Mouse (Mus musculus) liver, embryonic 11.5 days (tissue): ENCODE data around the gene Iqck. TPM values are rescaled to one million over a fixed set of nuclear protein-coding genes. Genes with fewer than 3 reads are reported as not detected.

Experiments
- ATAC-seq: fragments of 200-750 bp; cut with Nextera tagmentation; replicated peaks from 2 replicates; pipeline ENCODE4 v1.8.0; 2017; ENCODE audit warnings: moderate number of reproducible peaks, mild to moderate bottlenecking, moderate TSS enrichment, moderate library complexity; ENCODE audit not compliant: low FRiP score
- DNase-seq: peaks from one replicate; pipeline ENCODE4 v3.0.0-alpha.2; 2017; ENCODE audit warnings: low spot score
- H3K27ac ChIP-seq: fragments of 300-500 bp; sonication (generic); 2 replicates; pipeline ENCODE4 v1.5.1; 2014; ENCODE audit warnings: mild to moderate bottlenecking, low read depth, low read length, control low read depth
- H3K27me3 ChIP-seq: fragments of 300-500 bp; sonication (generic); replicated peaks from 2 replicates; pipeline ENCODE4 v1.6.1; 2014; ENCODE audit warnings: low read length, mixed read lengths; ENCODE audit not compliant: control insufficient read depth, insufficient read depth
- H3K36me3 ChIP-seq: fragments of 300-500 bp; sonication (generic); 2 replicates; pipeline ENCODE4 v1.6.1; 2014; ENCODE audit warnings: mild to moderate bottlenecking, low read length, moderate library complexity, mixed read lengths; ENCODE audit not compliant: control insufficient read depth, insufficient read depth
- H3K4me1 ChIP-seq: fragments of 300-500 bp; sonication (generic); replicated peaks from 2 replicates; pipeline ENCODE4 v1.6.1; 2014; ENCODE audit warnings: low read length, mixed read lengths; ENCODE audit not compliant: control insufficient read depth, insufficient read depth
- H3K4me2 ChIP-seq: fragments of 300-500 bp; sonication (generic); 2 replicates; pipeline ENCODE4 v1.6.1; 2014; ENCODE audit warnings: mild to moderate bottlenecking, control low read depth, moderate library complexity
- H3K4me3 ChIP-seq: fragments of 300-500 bp; sonication (generic); 2 replicates; pipeline ENCODE4 v1.5.1; 2014; ENCODE audit warnings: low read depth, low read length, control low read depth
- H3K9ac ChIP-seq: fragments of 300-500 bp; sonication (generic); 2 replicates; pipeline ENCODE4 v1.6.1; 2014; ENCODE audit warnings: low read depth, low read length, control low read depth
- H3K9me3 ChIP-seq: fragments of 300-500 bp; sonication (generic); 2 replicates; pipeline ENCODE4 v1.6.1; 2016; ENCODE audit warnings: low read length, inconsistent platforms, mixed read lengths; ENCODE audit not compliant: control insufficient read depth
- WGBS: fragments of 180-500 bp; shearing (Covaris S2); extraction: QIAGEN DNeasy Blood & Tissue Kit; methylation state at CpG from one replicate; pipeline ENCODE4 v1.1.7; 2014; 5-methylcytosine and 5-hydroxymethylcytosine counted together
- polyA plus RNA-seq: library from polyadenylated mRNA; unstranded; fragments of >200 nt; fragmentation: Nextera tagmentation; extraction: Ambion mirVana; gene quantifications from 2 replicates; pipeline ENCODE4 v1.2.1, GENCODE M21; 2014

The Iqck gene
- polyA plus RNA-seq, 1 experiment from 2014 or later: 1.6 TPM

- ATAC-seq (no peak), DNase-seq (no peak)
- Histone ChIP-seq H3K36me3 (0 out of 2 replicates have a peak, but pooled peaks cover 2% of the 10 kb centered on the region), H3K27ac (no peak overlapping the region), H3K9ac (no peak overlapping the region), H3K4me3 (no peak overlapping the region), H3K27me3 (no peaks in the 10 kb centered on the region), H3K9me3 (no peaks in the 10 kb centered on the region), H3K4me2 (no peak overlapping the region), H3K4me1 (no peaks in the 10 kb centered on the region)
- 72% methylated on average over 9 of the region's 9 CpGs for whole genome bisulfite sequencing
These were observed 124.2 kb downstream of the Iqck start for GRCm38 (mm10) chr7:118979708-118980107.

GRCm38 (mm10) chr7:118981346-118981745 is 125.8 kb downstream of the Iqck start:
- Histone ChIP-seq H3K4me1 (no peaks in the 10 kb centered on the region), H3K27ac (no peak overlapping the region), H3K4me2 (no peak overlapping the region), H3K4me3 (no peak overlapping the region), H3K27me3 (no peaks in the 10 kb centered on the region), H3K36me3 (0 out of 2 replicates have a peak, but pooled peaks cover 2% of the 10 kb centered on the region), H3K9me3 (no peaks in the 10 kb centered on the region), H3K9ac (no peak overlapping the region)
- WGBS: 61% methylated on average over 4 of the region's 4 CpGs
- DNase-seq (no peak), ATAC-seq (no peak)

- H3K27me3 ChIP-seq: no peaks in the 10 kb centered on the region
- H3K9ac ChIP-seq: no peak overlapping the region
- no peak overlapping the region for H3K4me2 ChIP-seq
- 0 out of 2 replicates have a peak, but pooled peaks cover 2% of the 10 kb centered on the region for H3K36me3 ChIP-seq
- H3K27ac ChIP-seq: no peak overlapping the region
- DNase-seq: no peak
- ATAC-seq: no peak
- no peaks in the 10 kb centered on the region for H3K9me3 ChIP-seq
- 85% methylated on average over 5 of the region's 5 CpGs for WGBS
- no peak overlapping the region for H3K4me3 ChIP-seq
- H3K4me1 ChIP-seq: no peaks in the 10 kb centered on the region
These were observed 126.3 kb downstream of the Iqck start for GRCm38 (mm10) chr7:118981831-118982230.

DNA sequence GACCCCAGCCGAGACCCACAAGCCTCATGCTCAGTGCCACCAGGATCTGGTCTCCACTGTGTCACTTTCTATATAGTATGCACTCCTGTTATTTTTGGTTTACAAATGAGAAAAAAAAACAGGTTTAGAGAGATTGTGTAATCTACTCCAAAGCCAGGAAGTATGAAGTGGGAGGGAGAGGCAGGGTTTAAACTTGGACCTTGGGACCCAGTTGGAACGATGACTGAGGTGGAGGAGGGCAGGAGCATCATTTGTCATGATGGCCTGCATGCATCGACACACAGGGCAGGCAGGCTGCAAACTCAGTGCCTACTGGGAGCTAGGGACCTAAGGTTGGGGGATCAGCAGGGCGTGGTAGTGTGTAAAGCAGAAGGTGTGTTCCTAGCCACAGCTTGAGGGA is 127.0 kb downstream of the Iqck start:
- no peak overlapping the region for H3K4me2 ChIP-seq
- ATAC-seq: no peak
- no peak overlapping the region for H3K9ac ChIP-seq
- no peak overlapping the region for H3K4me3 ChIP-seq
- 73% methylated on average over 4 of the region's 4 CpGs for WGBS
- 0 out of 2 replicates have a peak, but pooled peaks cover 2% of the 10 kb centered on the region for H3K36me3 ChIP-seq
- H3K27ac ChIP-seq: no peak overlapping the region
- DNase-seq: no peak
- no peaks in the 10 kb centered on the region for H3K27me3 ChIP-seq
- H3K9me3 ChIP-seq: no peaks in the 10 kb centered on the region
- no peaks in the 10 kb centered on the region for H3K4me1 ChIP-seq

DNA sequence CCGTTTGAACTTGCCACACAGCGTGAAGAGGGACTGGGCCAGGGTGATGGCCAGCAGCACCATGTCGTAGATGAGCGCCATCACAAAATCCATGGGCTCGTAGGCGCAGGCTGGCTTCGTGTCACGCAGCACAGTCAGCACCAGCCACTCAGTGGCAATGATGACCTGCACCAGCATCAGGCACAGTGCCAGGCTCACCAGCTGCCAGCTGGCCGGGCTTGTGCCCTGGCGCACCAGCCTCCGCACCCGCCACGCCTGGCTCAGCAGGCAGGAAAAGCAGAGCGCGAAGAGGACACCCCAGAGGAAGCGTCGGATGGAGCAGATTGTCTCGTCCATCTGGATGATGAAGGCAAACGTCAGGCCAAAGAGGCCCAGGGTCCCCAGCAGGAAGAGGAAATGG is 128.4 kb downstream of the Iqck start:
- ATAC-seq: 0 out of 2 replicates have a peak, but pooled peaks have one; percentile 18
- H3K9me3 ChIP-seq: no peaks in the 10 kb centered on the region

DNA sequence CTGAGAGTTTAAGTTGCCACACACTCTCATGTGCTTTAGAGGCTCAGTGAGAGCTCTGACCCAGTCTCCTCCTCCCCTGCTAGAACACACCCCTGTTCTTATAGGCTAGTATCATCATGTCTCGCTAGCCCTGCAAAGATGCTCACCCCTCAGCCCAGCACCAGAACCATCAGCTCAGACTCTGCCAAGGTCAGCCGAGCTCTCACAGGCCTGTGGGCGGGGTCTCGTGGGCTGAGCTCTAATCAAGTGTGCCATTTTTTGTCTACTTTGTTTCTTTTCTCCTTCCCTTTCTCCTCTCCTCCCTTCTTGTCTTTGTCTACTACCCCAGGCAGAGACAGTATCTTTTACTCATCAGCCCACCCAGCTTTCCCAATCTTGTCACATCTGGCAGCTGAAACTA is 130.2 kb downstream of the Iqck start:
- Histone ChIP-seq H3K4me2 (no peak overlapping the region), H3K27ac (no peak overlapping the region), H3K9ac (no peak overlapping the region), H3K4me1 (no peaks in the 10 kb centered on the region), H3K27me3 (no peaks in the 10 kb centered on the region), H3K4me3 (no peak overlapping the region), H3K36me3 (0 out of 2 replicates have a peak, but pooled peaks cover 2% of the 10 kb centered on the region), H3K9me3 (no peaks in the 10 kb centered on the region)
- DNase-seq: no peak
- 74% methylated on average over 4 of the region's 4 CpGs for WGBS
- no peak for ATAC-seq

More for the DNA sequence above, 128.4 kb downstream of the Iqck start:
- Histone ChIP-seq H3K4me3 (no peak overlapping the region), H3K36me3 (0 out of 2 replicates have a peak, but pooled peaks cover 2% of the 10 kb centered on the region), H3K4me2 (no peak overlapping the region), H3K4me1 (no peaks in the 10 kb centered on the region), H3K9ac (no peak overlapping the region), H3K27me3 (no peaks in the 10 kb centered on the region), H3K27ac (no peak overlapping the region)
- no peak for DNase-seq
- WGBS: 80% methylated on average over 19 of the region's 19 CpGs

GRCm38 (mm10) chr7:118986369-118986768 is 130.8 kb downstream of the Iqck start:
- no peaks in the 10 kb centered on the region for H3K4me1 ChIP-seq
- no peak for DNase-seq
- H3K27ac ChIP-seq: no peak overlapping the region
- no peak overlapping the region for H3K4me3 ChIP-seq
- H3K36me3 ChIP-seq: 0 out of 2 replicates have a peak, but pooled peaks cover 2% of the 10 kb centered on the region
- WGBS: 83% methylated on average over 4 of the region's 4 CpGs
- no peaks in the 10 kb centered on the region for H3K9me3 ChIP-seq
- no peak overlapping the region for H3K9ac ChIP-seq
- H3K4me2 ChIP-seq: no peak overlapping the region
- H3K27me3 ChIP-seq: no peaks in the 10 kb centered on the region
- ATAC-seq: no peak

- Histone ChIP-seq H3K4me2 (no peak overlapping the region), H3K9me3 (no peaks in the 10 kb centered on the region), H3K4me1 (peaks cover 7% of the 10 kb centered on the region), H3K9ac (no peak overlapping the region), H3K36me3 (no peaks in the 10 kb centered on the region), H3K27me3 (peaks cover 19% of the 10 kb centered on the region), H3K27ac (no peak overlapping the region), H3K4me3 (no peak overlapping the region)
- DNase-seq (no peak), ATAC-seq (no peak)
- 65% methylated on average over 5 of the region's 5 CpGs for WGBS
These were observed 133.8 kb downstream of the Iqck start for GRCm38 (mm10) chr7:118989275-118989856.

DNA sequence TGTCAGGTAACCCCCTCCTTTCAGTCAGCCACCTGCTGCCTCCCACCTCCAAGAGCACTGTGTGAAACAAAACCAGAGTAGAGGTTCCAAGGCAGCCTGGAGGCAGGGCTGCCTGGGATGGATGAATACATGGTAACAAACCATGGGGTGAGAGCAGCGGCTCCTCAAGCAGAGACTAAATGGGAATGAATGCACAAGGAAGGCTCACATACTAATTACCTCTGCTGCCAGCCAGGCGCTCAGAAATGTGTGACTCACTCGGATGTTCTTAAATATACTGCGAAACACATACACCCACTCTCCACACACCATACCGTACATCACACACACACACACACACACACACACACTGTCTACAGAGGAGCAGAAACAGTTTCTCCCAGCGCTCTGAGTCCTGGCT is 134.7 kb downstream of the Iqck start:
- Histone ChIP-seq H3K9ac (no peak overlapping the region), H3K27ac (no peak overlapping the region), H3K36me3 (no peaks in the 10 kb centered on the region), H3K4me2 (no peak overlapping the region), H3K9me3 (no peaks in the 10 kb centered on the region), H3K27me3 (peaks cover 28% of the 10 kb centered on the region), H3K4me1 (peaks cover 10% of the 10 kb centered on the region), H3K4me3 (no peak overlapping the region)
- WGBS: 87% methylated on average over 6 of the region's 6 CpGs
- DNase-seq (no peak), ATAC-seq (no peak)
